Mouse (Mus musculus) heart, postnatal 0 days (tissue): ENCODE measurements around the gene Snai1. TPM values are rescaled to one million over a fixed set of nuclear protein-coding genes. Genes with fewer than 3 reads are reported as not detected.

Experiments used
- ATAC-seq: fragments of 200-750 bp; cut with Nextera tagmentation; 2 replicates; pipeline ENCODE4 v1.8.0; 2017; ENCODE audit warnings: low read depth, moderate number of reproducible peaks, moderate library complexity; ENCODE audit not compliant: insufficient read depth
- DNase-seq: peaks from one replicate; pipeline ENCODE4 v3.0.0-alpha.2; 2016; ENCODE audit warnings: low spot score
- H3K27ac ChIP-seq: fragments of 300-500 bp; sonication (generic); 2 replicates; pipeline ENCODE4 v1.5.1; 2014; ENCODE audit warnings: low read depth, mild to moderate bottlenecking
- H3K27me3 ChIP-seq: fragments of 300-500 bp; sonication (generic); 2 replicates; pipeline ENCODE4 v1.6.1; 2014; ENCODE audit warnings: low read length, mixed read lengths; ENCODE audit not compliant: control insufficient read depth, insufficient read depth
- H3K36me3 ChIP-seq: fragments of 300-500 bp; sonication (generic); replicated peaks from 2 replicates; pipeline ENCODE4 v1.6.1; 2014; ENCODE audit warnings: low read length, mixed read lengths; ENCODE audit not compliant: control insufficient read depth, insufficient read depth
- H3K4me1 ChIP-seq: fragments of 300-500 bp; sonication (generic); 2 replicates; pipeline ENCODE4 v1.6.1; 2014; ENCODE audit warnings: antibody characterized with exemption; ENCODE audit not compliant: control insufficient read depth, insufficient read depth
- H3K4me2 ChIP-seq: fragments of 300-500 bp; sonication (generic); 2 replicates; pipeline ENCODE4 v1.6.1; 2014; ENCODE audit warnings: low read depth, mild to moderate bottlenecking, low read length, moderate library complexity
- H3K4me3 ChIP-seq: fragments of 300-500 bp; sonication (generic); 2 replicates; pipeline ENCODE4 v1.5.1; 2014; ENCODE audit warnings: low read depth, low read length
- H3K9ac ChIP-seq: fragments of 300-500 bp; sonication (generic); replicated peaks from 2 replicates; pipeline ENCODE4 v1.6.1; 2014; ENCODE audit warnings: low read depth, low read length, mixed read lengths
- H3K9me3 ChIP-seq: fragments of 300-500 bp; sonication (generic); replicated peaks from 2 replicates; pipeline ENCODE4 v1.6.1; 2016; ENCODE audit warnings: low read length; ENCODE audit not compliant: control insufficient read depth
- CTCF ChIP-seq: IDR thresholded peaks from 2 replicates; pipeline ENCODE4 v1.5.1; 2016; ENCODE audit warnings: antibody characterized with exemption, control low read depth, low read depth
- EP300 ChIP-seq: IDR thresholded peaks from 2 replicates; pipeline ENCODE4 v1.6.1; 2016; ENCODE audit warnings: antibody characterized with exemption, low read depth
- WGBS: fragments of 180-500 bp; shearing (Covaris S2); extraction: QIAGEN DNeasy Blood & Tissue Kit; methylation state at CpG from one replicate; pipeline ENCODE4 v1.1.7; 2014; 5-methylcytosine and 5-hydroxymethylcytosine counted together
- polyA plus RNA-seq: library from polyadenylated mRNA; unstranded; fragments of >200 nt; fragmentation: Nextera tagmentation; extraction: Ambion mirVana; gene quantifications from 2 replicates; pipeline ENCODE4 v1.2.1, GENCODE M21; 2015
- total RNA-seq: library from RNA; depleted of rRNA; stranded (reverse); fragments of >200 nt; gene quantifications from 2 replicates; pipeline ENCODE4 v1.2.3, GENCODE M21; 2014; ENCODE audit warnings: low replicate concordance

Gene Snai1
- total and polyA plus RNA-seq, 2 experiments from 2014 or later = 6.0 TPM; not detected in 1

DNA sequence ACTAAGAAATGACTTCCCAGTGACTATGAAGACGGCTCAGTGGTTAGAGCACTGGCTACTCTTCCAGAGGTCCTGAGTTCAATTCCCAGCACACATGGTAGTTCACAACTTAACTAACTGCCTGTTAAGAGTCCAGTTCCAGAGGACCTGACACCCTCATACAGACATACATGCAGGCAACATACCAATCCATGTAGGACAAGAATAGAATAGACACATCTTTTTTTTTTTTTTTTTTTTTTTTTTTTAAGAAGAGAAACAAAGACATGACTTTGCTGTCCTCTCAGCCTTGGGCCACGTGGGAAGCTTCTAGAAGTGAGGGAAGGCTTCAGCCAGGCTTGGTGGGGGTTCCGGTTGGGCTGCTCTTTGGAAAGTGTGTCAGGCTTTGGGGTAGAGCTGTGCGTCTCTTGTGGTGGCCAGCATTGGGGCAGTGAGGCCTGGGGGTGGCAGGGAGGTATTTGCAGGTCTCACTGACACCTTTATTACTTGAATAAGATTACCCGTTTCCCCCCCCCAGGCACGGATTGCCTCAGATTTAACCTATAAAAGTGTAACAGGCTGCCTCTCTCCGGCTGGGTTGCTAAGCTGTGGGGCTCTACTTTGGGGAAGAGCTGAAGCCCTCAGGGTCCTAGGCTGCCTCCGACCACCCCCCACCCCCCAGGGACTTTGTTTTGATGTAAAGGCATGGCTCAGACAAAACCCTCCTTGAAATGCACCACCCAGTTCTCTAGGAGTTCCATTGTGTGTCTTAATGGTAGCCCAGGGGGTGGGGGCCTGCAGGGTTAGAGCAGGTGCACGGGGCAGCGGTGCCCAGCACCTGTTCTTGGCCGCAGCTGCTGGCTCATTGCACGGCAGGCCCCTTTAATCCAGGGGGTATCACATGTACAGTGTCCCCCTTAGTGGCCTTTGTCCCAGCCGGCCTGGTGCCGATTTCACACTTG lies 1.8 kb downstream of the Snai1 start:
- Histone ChIP-seq H3K27me3 (peaks cover 23% of the 10 kb centered on the region), H3K27ac (no peak overlapping the region), H3K9ac (peak overlapping the region; percentile 49; the same call in 1 of the 2 replicates), H3K4me2 (peak overlapping the region; percentile 57), H3K36me3 (0 out of 2 replicates have a peak, but pooled peaks cover 4% of the 10 kb centered on the region), H3K9me3 (no peaks in the 10 kb centered on the region), H3K4me1 (peaks cover 17% of the 10 kb centered on the region), H3K4me3 (peak overlapping the region; percentile 42)
- TF ChIP-seq EP300 (no peak), CTCF (no peak)
- 56% methylated on average over 14 of the region's 14 CpGs for WGBS
- DNase-seq = no peak
- ATAC-seq = no peak

DNA sequence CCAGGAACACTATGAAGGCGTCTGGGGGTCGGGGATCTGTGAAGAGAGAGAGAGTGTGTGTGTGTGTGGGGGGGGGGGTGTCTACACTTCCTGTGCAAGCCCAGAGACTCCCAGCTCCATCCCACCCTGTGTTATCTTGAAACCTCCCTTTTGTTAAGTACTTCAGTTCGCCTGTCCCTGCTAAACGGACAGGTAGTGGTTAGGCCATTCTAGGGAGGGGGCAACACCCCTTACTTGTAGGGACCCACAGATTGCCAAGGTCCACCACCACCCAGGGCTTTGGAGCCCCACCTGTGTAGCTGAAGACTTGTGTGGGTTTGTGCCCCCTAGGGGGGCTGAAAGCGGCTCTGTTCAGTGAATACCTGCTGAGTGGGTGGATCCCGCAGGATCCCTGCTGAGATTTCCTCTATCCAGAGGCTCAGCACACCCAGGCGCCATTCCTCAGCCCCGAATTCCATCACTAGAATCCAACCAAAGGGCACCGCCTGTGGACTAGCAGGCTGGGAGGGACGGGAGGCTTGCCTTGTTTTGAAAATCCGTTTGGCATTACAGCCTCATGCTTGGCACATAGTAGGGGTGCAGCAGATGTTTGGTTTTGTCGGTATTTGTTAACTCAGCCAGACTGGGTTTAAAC lies 2.6 kb downstream of the Snai1 start:
- ATAC-seq = no peak
- no peaks in the 10 kb centered on the region for H3K9me3 ChIP-seq
- no peak for TF ChIP-seq CTCF
- no peak for TF ChIP-seq EP300

DNA sequence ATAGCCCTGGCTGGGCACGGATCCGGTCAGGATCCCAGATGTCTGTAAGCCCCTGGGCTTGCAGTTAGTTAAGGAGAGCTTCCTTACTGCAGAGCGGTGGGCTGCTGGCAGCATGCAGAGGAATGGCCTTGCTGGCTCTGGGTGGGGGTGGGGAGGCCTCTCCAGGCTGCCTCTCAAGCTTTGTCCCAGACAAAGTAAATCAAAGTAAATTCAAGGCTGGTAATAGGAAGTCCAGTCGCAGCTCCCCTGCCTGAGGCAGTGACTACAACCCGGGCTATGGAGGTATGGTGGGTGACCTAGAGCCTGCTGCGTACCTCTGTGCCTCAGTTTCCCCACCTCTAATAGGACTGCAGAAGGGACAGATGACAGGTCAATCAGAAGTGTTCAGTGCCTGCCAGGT lies 3.3 kb downstream of the Snai1 start:
- WGBS = 54% methylated on average over 6 of the region's 6 CpGs
- peak overlapping the region; percentile 55 for H3K27ac ChIP-seq
- TF ChIP-seq CTCF = no peak
- TF ChIP-seq EP300 = no peak

More for the DNA sequence above, 2.6 kb downstream of the Snai1 start:
- H3K9ac ChIP-seq = peak overlapping the region; percentile 49; the same call in 1 of the 2 replicates
- DNase-seq = no peak
- H3K4me2 ChIP-seq = peak overlapping the region; percentile 57
- H3K4me1 ChIP-seq = peaks cover 17% of the 10 kb centered on the region
- peak overlapping the region; percentile 55 for H3K27ac ChIP-seq
- peak overlapping the region; percentile 42 for H3K4me3 ChIP-seq
- H3K36me3 ChIP-seq = 0 out of 2 replicates have a peak, but pooled peaks cover 4% of the 10 kb centered on the region
- 61% methylated on average over 12 of the region's 12 CpGs for WGBS
- H3K27me3 ChIP-seq = peaks cover 23% of the 10 kb centered on the region

GRCm38 (mm10) chr2:167541761-167542160 lies 3.8 kb downstream of the Snai1 start:
- Histone ChIP-seq H3K4me2 (peak overlapping the region; percentile 57), H3K4me3 (0 out of 2 replicates have a peak overlapping the region, but pooled peaks have one; percentile 42), H3K27me3 (peaks cover 13% of the 10 kb centered on the region), H3K9ac (no peak overlapping the region), H3K9me3 (no peaks in the 10 kb centered on the region), H3K36me3 (0 out of 2 replicates have a peak, but pooled peaks cover 4% of the 10 kb centered on the region), H3K27ac (no peak overlapping the region), H3K4me1 (peaks cover 17% of the 10 kb centered on the region)
- no peak for ATAC-seq
- TF ChIP-seq CTCF (no peak), EP300 (no peak)
- WGBS = 85% methylated on average over 12 of the region's 12 CpGs
- DNase-seq = no peak

More for the DNA sequence above, 3.3 kb downstream of the Snai1 start:
- H3K4me2 ChIP-seq = peak overlapping the region; percentile 57
- 0 out of 2 replicates have a peak, but pooled peaks cover 4% of the 10 kb centered on the region for H3K36me3 ChIP-seq
- H3K4me3 ChIP-seq = peak overlapping the region; percentile 42; the same call in 1 of the 2 replicates
- ATAC-seq (no peak), DNase-seq (no peak)
- H3K9me3 ChIP-seq = no peaks in the 10 kb centered on the region
- peaks cover 18% of the 10 kb centered on the region for H3K27me3 ChIP-seq
- H3K9ac ChIP-seq = 0 out of 2 replicates have a peak overlapping the region, but pooled peaks have one; percentile 23
- peaks cover 17% of the 10 kb centered on the region for H3K4me1 ChIP-seq

DNA sequence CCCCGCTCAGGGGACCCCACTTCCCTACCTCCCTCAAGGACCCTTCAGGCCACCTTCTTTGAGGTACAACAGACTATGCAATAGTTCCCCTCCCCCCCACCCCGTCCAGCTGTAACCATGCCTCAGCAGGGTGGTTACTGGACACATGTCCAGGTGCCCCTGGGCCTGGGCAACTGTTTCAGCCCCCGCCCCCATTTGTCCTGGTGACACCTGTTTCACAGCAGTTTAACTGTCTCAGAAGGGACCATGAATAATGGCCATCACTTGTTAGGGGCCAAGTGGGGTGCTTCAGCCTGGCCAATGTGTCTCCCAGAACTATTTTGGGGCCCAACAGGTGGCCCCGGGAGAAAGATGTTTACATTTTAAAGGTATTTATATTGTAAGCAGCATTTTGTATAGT lies 4.4 kb downstream of the Snai1 start:
- Histone ChIP-seq H3K27ac (peak overlapping the region; percentile 86; the same call in 1 of the 2 replicates), H3K36me3 (0 out of 2 replicates have a peak, but pooled peaks cover 4% of the 10 kb centered on the region), H3K4me3 (no peak overlapping the region), H3K9me3 (no peaks in the 10 kb centered on the region), H3K4me2 (no peak overlapping the region), H3K27me3 (peaks cover 8% of the 10 kb centered on the region; the same call in 1 of the 2 replicates), H3K9ac (no peak overlapping the region), H3K4me1 (peaks cover 15% of the 10 kb centered on the region)
- TF ChIP-seq EP300 = no peak
- TF ChIP-seq CTCF = no peak
- ATAC-seq (no peak), DNase-seq (no peak)
- WGBS = 85% methylated on average over 4 of the region's 4 CpGs
